Mouse (Mus musculus): ENCODE data around the gene Catsperd.

Gene Catsperd

DNA sequence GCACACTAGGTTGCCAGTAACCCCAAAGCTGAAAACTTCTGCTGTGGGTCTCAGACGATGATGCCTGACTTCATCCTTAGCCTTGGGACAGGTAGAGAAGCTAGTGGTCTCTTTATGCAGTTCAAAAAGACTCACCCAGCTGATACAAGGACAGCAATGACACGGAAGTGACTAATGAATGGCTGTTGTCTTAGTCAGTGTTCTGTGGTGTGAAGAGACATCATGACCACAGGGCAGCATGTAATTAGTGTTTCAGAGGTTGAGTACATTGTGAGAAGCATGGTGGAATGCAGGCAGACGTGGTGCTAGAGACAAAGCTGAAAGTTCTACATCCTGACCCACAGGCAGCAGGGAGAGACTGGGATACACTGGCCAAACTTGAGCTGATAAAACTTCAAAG is 39.6 kb downstream of the Catsperd start:
- no peak for DNase-seq

DNA sequence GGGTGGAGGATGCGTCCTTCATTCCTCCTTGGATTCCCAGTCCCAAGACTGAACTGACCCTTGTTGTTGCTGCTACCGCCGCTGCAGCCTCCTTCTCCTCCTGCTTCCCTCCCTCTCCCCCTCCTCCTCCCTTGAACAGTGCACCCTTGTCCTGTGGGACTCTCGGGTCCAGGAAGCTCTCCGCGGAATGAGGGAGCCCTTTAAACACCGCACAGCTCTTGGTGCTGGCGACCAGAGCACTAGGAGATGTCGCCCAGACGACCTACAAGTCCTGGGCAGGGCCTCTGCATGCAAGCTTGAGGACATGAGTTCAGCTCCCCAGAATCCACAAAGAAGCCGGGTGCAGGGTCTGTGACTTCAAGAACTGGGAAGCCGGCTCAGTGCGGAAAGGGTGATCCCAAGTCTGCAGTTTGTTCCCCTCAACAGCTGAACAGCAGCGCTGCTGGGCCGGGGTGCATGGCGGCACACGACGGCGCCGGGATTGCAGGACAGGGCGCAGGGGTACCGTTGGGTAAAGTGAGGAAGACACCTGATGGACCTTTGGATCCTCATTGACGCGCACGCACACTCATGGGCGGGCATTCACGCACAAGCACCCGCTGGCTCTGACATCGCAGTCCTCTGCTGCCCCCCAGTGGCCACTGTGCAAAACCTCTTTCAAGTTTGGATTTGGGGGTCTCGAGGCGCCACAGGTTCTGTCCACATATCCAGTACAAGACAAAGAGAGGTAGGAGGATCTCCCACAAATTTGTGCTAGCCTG is 40.6 kb downstream of the Catsperd start:
- peak; percentile 85 to 93 for DNase-seq

DNA sequence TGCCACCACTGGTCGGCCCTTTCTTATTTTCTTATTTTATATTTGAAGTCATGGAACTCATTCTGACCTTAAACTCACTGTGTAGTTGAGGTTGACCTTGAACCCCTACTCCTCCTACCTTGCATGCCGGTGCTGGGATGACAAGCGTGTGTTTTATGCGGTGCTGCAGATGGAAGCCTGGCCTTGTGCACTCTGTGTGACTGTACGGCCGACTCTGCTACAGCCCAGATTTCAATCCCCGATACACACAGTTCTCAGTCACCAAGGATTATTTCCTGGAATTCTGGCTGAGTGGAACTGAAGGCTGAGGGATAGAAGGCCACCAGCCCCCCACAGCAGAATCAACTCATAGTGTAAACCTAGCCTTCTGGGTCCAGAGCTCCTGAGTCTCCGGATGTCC is 41.8 kb downstream of the Catsperd start:
- DNase-seq, result no peak

DNA sequence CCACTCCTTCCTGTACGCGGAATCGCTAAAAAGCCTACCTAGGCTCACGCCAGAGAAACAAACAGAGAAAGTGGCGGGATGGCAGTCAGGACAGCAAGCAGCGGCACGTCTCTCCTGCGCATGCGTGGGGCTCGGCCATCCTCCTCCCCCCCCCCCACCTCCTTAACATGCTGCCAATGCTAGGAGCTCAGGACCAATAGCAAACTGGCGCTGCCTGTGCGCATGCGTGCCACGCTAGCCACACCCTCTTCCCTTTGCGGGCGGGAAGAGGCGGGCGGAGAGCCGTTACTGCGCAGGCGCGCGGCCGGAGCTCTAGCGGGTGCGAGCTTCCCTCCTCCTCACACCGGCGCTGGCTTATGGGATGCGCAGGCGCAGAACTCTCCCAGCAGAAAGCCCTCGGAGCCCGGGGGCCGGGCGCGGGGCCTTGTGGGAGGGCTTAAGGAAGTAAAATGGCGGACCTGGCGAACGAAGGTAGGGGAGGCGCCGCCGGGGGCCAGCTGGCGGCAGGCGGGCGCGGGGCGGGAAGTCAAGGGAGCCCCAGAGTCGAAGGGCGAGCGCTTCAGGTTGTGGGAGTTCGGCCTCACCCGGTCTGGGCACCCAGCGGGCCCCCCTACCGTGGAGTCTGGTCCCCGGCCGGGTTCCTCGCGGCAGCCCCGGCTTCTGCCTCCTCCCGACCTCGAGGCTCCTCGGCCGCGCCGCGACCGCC is 45.2 kb downstream of the Catsperd start, which contains the start of gene Ranbp3:
Gene Ranbp3, plus strand, starts transcription at position 354 of the 706 bp plus-strand sequence.
- DNase-seq, result peak; percentile 99 to 100

DNA sequence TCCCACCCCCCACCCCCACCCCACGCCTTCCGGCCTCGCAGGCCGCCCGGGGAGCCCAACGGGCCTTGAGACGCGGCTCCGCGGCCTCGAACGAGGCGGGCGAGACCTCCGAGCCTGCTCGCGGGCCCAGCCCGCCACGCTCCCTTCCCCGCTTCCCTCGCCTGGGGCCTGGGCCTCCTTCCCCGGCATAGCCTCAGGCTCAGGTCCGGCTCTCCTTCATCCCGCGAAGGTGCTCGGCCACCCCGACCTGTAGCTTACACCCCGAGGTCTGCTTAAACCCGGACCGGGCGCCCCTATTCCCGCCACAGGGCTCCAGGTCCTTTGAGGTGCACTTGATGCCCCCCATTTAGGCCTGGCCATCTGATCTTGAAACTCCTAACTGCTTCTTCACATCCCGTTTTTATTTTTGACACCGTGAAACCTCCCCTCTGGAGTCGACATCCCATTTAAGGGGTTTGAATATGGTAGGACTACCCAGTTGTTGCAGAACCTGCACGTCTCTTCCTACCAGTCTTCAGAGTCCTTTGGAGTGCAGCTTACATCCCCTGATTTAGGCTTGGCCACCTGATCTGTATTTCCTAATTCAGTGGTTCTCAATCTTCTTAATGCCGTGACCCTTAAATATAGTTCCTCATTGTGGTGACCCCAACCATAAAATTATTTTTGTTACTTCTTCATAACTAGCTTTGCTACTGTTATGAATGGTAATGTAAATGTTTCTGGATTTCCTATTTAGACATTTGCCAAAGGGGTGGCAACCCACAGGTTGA is 45.9 kb downstream of the Catsperd start:
- DNase-seq, result peak in 1 of 2 experiments; percentile 36

DNA sequence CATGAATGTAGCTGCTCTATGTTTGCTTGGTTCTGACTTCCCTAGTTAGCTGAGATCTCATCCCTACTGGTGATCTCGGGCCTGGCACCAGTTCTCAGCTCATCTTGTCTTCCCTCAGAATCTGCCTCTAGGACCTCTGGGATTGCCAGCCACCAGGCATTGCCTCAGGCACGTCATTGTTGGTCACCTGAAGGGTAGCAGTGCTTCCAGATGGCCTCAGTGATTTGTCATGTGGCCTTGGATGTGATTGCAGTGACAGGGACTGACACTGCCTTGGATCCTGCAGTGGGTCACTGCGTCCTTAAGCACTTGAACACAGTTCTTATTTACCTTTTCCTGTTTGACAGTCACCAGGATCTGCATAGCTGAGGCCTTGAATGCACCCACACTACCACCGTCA is 53.8 kb downstream of the Catsperd start:
- peak in 1 of 2 experiments; percentile 35 for DNase-seq

DNA sequence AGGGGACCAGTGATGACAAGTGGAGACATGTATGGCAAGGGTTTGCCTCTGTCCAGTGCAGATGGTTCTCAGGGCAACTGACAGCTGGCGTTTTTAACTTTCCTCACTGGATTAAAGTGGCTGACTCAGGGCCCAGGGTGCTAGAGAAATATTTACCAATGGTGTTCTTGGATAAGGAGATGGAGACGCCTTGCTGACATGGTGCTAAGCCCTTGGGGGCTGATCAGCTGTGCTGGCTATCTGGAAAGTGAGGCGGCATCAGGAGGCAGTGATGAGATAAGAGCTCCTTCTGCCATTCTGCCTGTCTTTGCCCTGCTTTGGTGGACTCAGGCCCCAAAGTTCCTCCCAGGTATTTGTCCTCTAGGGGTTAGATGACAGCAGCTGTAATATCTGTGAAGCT is 54.9 kb downstream of the Catsperd start:
- DNase-seq, result no peak

DNA sequence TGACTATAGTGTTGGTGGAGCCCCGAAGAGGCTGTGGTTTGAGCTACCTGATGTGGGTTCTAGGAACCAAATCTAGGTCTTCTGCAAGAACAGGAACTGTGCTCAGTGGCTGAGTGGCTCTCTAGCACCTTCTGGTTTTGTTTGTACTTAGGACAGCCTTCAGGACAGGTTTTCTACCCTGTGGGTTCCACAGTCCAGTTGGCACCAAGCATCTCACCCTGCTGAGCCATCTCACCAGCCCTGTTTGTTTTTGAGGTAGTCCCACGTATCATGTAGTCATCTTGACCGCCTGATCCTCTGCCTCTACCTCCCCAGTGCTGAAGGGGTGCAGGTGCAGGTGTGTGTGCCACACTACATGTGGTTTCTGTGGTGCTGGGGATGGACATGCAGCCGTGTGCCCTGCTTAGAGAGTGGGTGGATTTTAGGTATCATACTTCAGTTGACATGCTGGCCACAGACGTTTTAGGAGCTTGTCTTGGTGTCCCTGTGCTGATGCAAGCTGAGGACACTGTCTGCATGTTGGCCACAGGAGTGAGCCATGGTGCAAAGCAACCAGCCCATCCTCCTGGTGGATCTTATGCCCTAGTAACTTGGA is 55.7 kb downstream of the Catsperd start:
- peak in 1 of 2 experiments; percentile 44 for DNase-seq

DNA sequence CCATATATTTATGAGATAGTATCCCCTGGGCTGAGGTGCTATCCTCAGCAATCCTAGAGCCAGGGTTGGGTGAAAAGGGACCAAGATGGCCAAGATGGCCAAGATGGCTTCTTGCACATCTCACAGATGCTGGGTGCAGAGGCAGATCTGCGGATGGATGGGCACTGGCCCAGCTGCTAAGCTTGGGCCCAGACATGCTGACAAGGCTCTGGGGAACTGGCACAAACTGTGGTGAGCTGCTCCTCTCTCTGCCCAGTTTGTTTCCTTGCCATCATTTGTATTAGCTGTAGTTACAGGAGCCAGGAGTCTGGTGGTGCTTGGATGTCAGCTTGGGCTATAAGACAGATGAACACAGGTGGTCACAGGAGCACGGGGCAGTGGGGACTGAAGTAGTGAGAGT is 56.7 kb downstream of the Catsperd start:
- DNase-seq, result no peak

DNA sequence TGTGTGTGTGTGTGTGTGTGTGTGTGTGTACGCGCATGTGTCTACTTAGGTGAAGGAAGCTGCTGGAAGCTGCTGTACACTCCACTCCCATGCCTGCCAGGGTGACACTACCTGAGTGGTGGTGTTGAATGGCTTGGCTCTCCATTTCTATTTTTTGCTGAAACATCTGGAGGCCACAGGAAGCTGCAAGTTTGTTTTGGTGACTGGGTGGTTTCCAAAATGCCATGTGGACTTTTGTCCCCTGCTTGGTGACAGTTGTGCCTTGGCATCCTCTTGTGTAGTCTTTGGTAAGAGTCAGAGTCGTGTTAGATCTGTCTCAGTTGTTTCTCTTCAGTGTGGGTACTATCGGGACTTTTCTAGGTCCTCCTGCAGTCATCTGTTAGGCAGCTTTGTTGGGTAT is 58.9 kb downstream of the Catsperd start:
- DNase-seq, result no peak

DNA sequence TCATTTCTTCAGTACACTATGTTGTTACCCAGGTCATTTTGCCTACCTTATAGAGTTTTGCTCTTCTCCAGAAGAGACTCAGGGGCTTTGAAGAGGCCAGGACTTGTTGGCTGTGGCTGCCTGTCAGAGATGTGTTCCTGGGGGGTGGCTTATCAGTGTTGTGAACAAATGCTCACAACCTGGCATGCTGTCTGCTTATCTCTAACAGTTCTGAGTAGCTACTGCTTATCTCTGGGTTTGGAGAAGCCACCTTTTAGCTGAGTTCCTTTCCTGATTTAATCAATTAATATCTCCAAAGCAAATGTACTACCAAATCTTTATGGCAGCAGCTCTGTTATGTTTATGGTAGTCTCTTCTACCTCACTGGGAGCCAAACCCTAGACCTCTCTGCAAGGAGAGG is 60.1 kb downstream of the Catsperd start:
- no peak for DNase-seq

DNA sequence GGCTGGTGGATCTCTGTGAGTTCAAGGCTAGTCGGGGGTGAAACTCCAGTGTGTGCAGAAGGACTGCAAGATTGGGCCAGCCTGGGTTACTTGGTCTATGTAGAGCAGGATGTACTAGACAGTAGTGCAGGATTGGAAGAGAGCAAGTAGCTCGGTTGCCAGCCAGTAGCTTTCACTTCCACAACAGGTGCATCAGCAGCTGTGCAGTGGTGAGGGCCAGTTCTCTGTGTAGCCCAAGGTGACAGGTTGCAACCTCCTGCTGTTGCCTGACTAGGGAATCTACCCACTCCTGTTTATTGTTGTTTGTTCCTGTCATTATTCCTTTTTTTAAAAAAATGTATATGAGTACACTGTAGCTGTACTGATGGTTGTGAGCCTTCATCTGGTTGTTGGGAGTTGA is 60.7 kb downstream of the Catsperd start:
- DNase-seq, result no peak

DNA sequence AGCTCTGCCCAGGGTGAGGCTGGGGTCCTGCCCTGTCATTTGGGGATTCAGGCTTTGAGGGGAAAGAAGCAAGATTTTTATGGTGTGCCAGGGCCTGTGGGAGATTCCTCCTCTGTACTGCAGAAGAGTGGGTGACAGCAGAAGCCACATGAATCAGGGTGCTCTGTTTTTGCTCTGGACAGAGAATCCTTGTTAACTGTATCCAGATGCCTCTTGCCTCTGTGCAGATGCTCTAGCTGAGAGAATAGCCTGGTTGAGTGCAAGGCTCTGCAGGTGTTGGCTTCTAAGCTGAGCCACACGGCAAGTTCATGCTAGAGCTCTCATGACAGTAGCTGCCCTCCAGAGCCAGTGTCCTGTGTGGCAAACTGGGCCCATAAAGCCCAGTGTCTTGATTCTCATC is 65.5 kb downstream of the Catsperd start:
- DNase-seq, result no peak

DNA sequence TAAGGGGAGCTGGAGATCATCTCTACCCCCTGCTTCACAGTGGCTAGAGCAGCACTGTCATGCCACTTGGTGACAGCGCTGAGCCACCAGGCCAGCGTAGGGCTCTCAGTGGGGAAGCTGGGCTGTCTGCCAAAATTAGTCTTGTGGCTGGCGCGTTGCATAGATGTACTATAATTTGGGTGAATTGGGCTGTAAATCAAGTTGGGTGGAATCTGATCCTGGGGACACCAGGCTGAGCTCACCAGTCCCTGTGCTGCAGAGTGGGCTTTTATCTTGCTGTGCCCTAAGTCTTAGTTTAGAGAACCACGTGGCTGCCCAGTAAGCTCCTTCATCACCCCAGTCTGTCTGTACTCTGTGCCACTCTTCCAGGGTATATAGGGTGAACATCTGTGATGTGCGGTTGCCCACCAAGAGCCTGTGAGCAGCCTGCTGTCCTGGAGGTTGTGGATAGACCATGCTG is 65.9 kb downstream of the Catsperd start:
- DNase-seq, result peak; percentile 89

DNA sequence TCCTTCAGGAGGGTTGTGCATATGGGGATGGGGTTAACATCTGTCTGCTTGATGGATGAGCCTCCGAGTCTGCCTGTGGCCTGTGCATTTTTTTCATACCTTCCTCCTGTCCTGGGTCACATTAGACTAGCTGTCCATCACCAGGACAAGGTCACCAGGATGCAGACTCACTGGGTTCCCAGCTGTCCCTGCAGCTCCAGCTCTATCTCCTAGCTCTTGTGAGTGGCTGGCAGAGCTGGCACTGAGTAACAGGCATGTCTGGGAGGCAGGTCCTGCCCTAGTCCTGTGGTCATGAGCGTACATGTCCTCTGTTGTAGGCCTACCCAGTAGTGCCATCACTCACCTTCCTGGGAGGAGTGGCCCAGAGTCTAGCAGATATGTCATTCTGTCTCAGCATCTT is 72.5 kb downstream of the Catsperd start:
- DNase-seq, result no peak

DNA sequence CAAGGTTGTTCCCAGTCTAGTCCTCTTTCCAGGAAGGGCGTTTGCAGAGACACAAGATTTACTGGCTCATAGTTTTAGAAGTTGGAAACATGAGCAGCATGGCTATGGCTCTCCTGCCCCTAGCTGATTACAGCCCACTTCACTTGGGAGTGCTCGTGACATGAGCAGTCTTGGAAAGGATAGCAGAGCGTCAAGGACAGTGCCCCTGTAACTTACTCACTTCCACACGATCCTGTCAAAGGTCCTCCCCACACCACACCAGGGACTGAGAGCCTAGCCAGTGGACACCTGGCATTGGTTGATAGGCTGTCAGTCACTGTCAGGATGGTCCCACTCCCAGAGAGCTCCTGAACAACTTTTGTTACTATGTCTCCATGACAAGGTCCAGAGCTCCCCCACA is 75.1 kb downstream of the Catsperd start:
- no peak for DNase-seq

DNA sequence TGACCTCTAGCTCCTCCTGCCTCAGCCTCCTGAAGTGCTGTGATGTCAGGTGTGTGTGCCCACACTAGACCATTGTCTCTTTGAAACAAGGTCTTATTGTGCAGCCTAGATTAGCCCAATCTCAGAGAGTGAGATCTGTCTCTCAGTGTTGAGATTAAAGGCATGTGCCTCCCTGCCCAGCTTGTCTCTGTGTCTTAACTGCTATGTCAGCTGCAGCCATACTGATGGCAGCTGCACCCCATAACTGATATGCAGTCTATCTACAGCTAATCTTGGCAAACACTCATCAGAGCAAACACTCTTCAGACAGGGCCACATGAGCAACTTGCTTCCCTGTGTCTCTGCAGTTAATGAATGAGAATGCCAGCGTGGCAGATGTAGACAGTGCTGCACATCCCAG is 78.6 kb downstream of the Catsperd start:
- DNase-seq, result no peak

DNA sequence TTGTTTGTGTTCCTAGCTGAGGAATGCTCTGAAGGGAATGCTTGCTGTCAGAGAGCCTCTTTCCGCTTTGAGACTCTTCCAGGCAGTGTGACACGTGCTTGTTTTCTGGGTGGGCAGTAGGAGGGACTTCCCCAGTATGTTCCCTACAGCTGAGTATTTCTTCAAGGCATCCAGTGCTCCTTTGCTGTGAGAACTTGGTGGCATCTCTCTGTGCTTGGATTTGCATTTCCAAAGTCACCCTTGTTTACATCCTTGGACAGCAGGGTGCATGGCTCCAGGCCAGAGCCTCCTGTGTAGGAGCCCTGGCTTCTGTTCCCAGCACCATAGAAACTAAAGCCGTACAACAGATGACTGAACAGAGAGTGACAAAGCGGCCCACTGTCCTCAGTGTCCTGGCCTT is 80.7 kb downstream of the Catsperd start:
- no peak for DNase-seq

DNA sequence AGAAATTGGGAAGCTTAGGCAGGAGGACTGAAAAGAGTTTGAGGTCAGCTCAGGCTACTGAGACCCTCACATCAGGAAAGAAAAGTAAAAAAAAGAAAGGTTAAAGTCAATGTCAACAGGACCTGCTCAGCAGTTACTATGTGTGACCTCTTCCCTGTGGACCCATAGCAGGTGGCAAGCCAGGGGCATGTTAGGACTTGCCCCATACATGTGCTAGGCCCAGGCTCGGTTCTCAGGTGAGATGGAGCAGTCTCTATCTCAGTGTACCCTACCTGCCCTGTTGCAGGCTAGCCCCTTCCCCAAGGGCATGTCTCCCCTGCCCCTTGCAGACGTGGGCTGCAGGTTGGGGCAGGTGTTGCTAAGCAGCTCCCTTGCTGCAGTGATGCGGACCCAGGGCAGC is 81.8 kb downstream of the Catsperd start:
- no peak for DNase-seq

Data from cerebellum, adult 18-20 months (tissue).